Mouse (Mus musculus): ENCODE results near the gene Eps8l2. TPM values are rescaled to one million over a fixed set of nuclear protein-coding genes. Genes with fewer than 3 reads are reported as not detected.
A peak's percentile ranks its signal among the peaks of the same experiment; 100 is the strongest.

The Eps8l2 gene
- total and polyA plus RNA-seq, 3 experiments, result 0.10 TPM; not detected in 2

GRCm38 (mm10) chr7:141294479-141294878 is 44.2 kb upstream of the Eps8l2 start:
- no peaks in the 10 kb centered on the region for H3K4me1 ChIP-seq (ENCODE audit: control insufficient read depth in 1 of 2, insufficient read depth in 2 of 2, low read length in 2 of 2)
- H3K9ac ChIP-seq (ENCODE audit: control insufficient read depth, low read depth, low read length, poor library complexity, severe bottlenecking), result no peak overlapping the region
- no peaks in the 10 kb centered on the region for H3K79me2 ChIP-seq (ENCODE audit: control insufficient read depth, insufficient read depth, low read length, poor library complexity)
- no peak overlapping the region for H3K27ac ChIP-seq (ENCODE audit: control insufficient read depth, low read depth, low read length)
- no peak for TF ChIP-seq CTCF (IDR thresholded peaks at IDR 0.05 in 2 of 3, conservative IDR thresholded peaks at IDR 0.05 in 1 of 3; ENCODE audit: control insufficient read depth in 1 of 3, insufficient read depth in 1 of 3, low read depth in 2 of 3, low read length in 3 of 3, poor library complexity in 1 of 3, severe bottlenecking in 1 of 3)
- no peak for TF ChIP-seq MAFK (IDR thresholded peaks at IDR 0.05; ENCODE audit: borderline replicate concordance, low read depth, low read length)
- TF ChIP-seq EP300 (IDR thresholded peaks at IDR 0.05; ENCODE audit: low read depth in 1 of 2, low read length in 2 of 2), result no peak
- no peak for TF ChIP-seq UBTF (IDR thresholded peaks at IDR 0.05; ENCODE audit: borderline replicate concordance, insufficient read depth, low read depth, low read length)
- TF ChIP-seq POLR2AphosphoS5 (IDR thresholded peaks at IDR 0.05; ENCODE audit: borderline replicate concordance, low read depth, low read length), result no peak
- no peak for TF ChIP-seq NRF1 (IDR thresholded peaks at IDR 0.05; ENCODE audit: insufficient read depth, low read depth, low read length, poor library complexity, severe bottlenecking)
- no peak for TF ChIP-seq ZMIZ1 (IDR thresholded peaks at IDR 0.05; ENCODE audit: low read depth, low read length)
- no peak for TF ChIP-seq BHLHE40 (IDR thresholded peaks at IDR 0.05; ENCODE audit: borderline replicate concordance, low read depth, low read length)
- no peak for TF ChIP-seq ZNF384 (IDR thresholded peaks at IDR 0.05; ENCODE audit: low read depth, low read length)
- TF ChIP-seq ZKSCAN1 (IDR thresholded peaks at IDR 0.05; ENCODE audit: low read depth, low read length), result no peak
- no peaks in the 10 kb centered on the region for H3K9me3 ChIP-seq (replicated peaks; ENCODE audit: insufficient read depth, low read length)
- DNase-seq (ENCODE audit: low read depth, low spot score), result no peak
- no peak overlapping the region for H3K4me3 ChIP-seq (ENCODE audit: control insufficient read depth in 1 of 2, insufficient read depth in 1 of 2, low read depth in 2 of 2, low read length in 2 of 2)
- H3K27me3 ChIP-seq (ENCODE audit: control insufficient read depth in 1 of 2, insufficient read depth in 2 of 2, low read length in 2 of 2), result no peaks in the 10 kb centered on the region
- no peaks in the 10 kb centered on the region for H3K36me3 ChIP-seq (ENCODE audit: control insufficient read depth in 1 of 2, insufficient read depth in 2 of 2, low read length in 2 of 2)

- Histone ChIP-seq H3K9ac (ENCODE audit: control insufficient read depth, low read depth, low read length, poor library complexity, severe bottlenecking) (no peak overlapping the region), H3K27ac (ENCODE audit: control insufficient read depth, low read depth, low read length) (no peak overlapping the region), H3K9me3 (replicated peaks; ENCODE audit: insufficient read depth, low read length) (no peaks in the 10 kb centered on the region), H3K4me3 (ENCODE audit: control insufficient read depth in 1 of 2, insufficient read depth in 1 of 2, low read depth in 2 of 2, low read length in 2 of 2) (no peak overlapping the region), H3K36me3 (ENCODE audit: control insufficient read depth in 1 of 2, insufficient read depth in 2 of 2, low read length in 2 of 2) (no peaks in the 10 kb centered on the region; a peak in 1 of 4 replicates), H3K79me2 (ENCODE audit: control insufficient read depth, insufficient read depth, low read length, poor library complexity) (no peaks in the 10 kb centered on the region), H3K27me3 (ENCODE audit: control insufficient read depth in 1 of 2, insufficient read depth in 2 of 2, low read length in 2 of 2) (no peaks in the 10 kb centered on the region), H3K4me1 (ENCODE audit: control insufficient read depth in 1 of 2, insufficient read depth in 2 of 2, low read length in 2 of 2) (no peaks in the 10 kb centered on the region)
- peak; percentile 70 for TF ChIP-seq ZNF384 (IDR thresholded peaks at IDR 0.05; ENCODE audit: low read depth, low read length)
- TF ChIP-seq TBP (IDR thresholded peaks at IDR 0.05; ENCODE audit: low read depth, low read length), result peak; percentile 57; the same call in 1 of the 2 replicates
- TF ChIP-seq CHD1 (IDR thresholded peaks at IDR 0.05; ENCODE audit: low read depth, low read length), result no peak
- TF ChIP-seq MAFK (IDR thresholded peaks at IDR 0.05; ENCODE audit: borderline replicate concordance, low read depth, low read length), result no peak
- DNase-seq (ENCODE audit: low read depth, low spot score), result peak; percentile 34
Observed at GRCm38 (mm10) chr7:141297926-141298650, 40.6 kb upstream of the Eps8l2 start.

GRCm38 (mm10) chr7:141299175-141299574 is 39.5 kb upstream of the Eps8l2 start:
- Histone ChIP-seq H3K9me3 (replicated peaks; ENCODE audit: insufficient read depth, low read length) (no peaks in the 10 kb centered on the region), H3K4me1 (ENCODE audit: control insufficient read depth in 1 of 2, insufficient read depth in 2 of 2, low read length in 2 of 2) (no peaks in the 10 kb centered on the region), H3K36me3 (ENCODE audit: control insufficient read depth in 1 of 2, insufficient read depth in 2 of 2, low read length in 2 of 2) (no peaks in the 10 kb centered on the region; a peak in 1 of 4 replicates), H3K4me3 (ENCODE audit: control insufficient read depth in 1 of 2, insufficient read depth in 1 of 2, low read depth in 2 of 2, low read length in 2 of 2) (no peak overlapping the region), H3K27ac (ENCODE audit: control insufficient read depth, low read depth, low read length) (no peak overlapping the region), H3K9ac (ENCODE audit: control insufficient read depth, low read depth, low read length, poor library complexity, severe bottlenecking) (no peak overlapping the region), H3K79me2 (ENCODE audit: control insufficient read depth, insufficient read depth, low read length, poor library complexity) (no peaks in the 10 kb centered on the region), H3K27me3 (ENCODE audit: control insufficient read depth in 1 of 2, insufficient read depth in 2 of 2, low read length in 2 of 2) (no peaks in the 10 kb centered on the region)
- DNase-seq (ENCODE audit: low read depth, low spot score), result no peak
- TF ChIP-seq KAT2A (conservative IDR thresholded peaks at IDR 0.05; ENCODE audit: low read depth, low read length), result no peak
- no peak for TF ChIP-seq EP300 (IDR thresholded peaks at IDR 0.05; ENCODE audit: low read depth in 1 of 2, low read length in 2 of 2)

All from MEL (cell line).